Mouse (Mus musculus) lung, postnatal 25 days (tissue): ENCODE measurements around the gene Dpp6.

ENCODE experiments used
- DNase-seq: peaks from one replicate; pipeline ENCODE4 v3.0.0; 2022; ENCODE audit warnings: low spot score

Gene Dpp6

DNA sequence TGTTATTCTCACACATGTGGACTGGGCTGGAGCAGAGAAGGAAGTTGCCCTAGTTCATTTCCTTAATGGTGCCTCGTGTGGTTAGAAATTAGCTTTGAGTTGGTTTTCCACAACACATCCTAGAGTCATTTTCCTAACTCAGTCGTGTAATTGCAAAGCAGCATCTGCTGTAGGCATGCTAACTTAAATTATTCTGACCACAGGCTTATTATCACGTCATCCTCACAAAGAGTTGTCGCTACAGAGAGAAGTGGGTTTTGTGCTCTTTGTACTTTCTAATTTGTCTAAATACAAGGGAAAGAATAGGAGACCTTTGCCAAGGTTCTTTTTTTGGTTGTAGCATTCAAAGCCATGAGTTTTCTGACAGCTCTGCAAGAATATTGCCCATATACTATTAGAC, 469.9 kb downstream of the Dpp6 start:
- DNase-seq, result no peak

DNA sequence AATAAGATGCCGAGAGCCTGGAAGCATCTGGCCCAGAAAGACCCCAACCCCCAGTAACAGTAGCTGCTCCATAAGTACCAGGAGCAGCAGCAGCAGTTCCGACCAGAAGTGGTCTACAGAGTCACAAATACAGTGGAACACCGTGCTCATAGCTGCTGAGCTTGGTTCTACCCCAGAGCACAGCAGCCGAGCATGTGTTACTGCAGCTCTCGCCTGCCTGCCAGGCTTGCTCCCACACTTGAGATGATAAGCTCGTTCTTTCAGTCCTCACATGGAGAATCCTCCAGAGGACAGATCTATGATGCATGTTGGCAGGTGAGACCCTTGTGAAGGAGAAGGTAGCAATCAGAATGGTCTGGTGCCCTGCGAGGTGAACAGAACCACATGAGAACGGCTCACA, 474.4 kb downstream of the Dpp6 start:
- no peak for DNase-seq

DNA sequence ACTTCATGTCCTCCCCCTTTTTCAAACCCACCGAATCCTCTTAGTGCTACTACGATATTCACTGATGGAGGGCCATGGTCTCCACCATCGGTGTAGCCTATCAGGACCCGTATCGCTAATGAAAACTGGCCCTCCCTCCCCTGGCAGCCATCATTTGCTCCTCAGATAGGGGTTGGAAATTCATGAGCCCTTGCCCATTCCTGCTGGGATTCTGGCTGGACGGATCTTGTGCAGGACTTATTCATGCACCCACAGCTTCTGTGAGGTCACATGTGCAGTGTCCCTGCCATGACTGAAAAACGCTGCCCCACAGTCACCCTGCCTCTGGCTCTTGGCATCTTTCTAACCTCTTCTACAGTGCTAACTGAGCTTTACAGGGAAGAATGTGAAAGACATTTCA, 475.2 kb downstream of the Dpp6 start:
- DNase-seq, result no peak

DNA sequence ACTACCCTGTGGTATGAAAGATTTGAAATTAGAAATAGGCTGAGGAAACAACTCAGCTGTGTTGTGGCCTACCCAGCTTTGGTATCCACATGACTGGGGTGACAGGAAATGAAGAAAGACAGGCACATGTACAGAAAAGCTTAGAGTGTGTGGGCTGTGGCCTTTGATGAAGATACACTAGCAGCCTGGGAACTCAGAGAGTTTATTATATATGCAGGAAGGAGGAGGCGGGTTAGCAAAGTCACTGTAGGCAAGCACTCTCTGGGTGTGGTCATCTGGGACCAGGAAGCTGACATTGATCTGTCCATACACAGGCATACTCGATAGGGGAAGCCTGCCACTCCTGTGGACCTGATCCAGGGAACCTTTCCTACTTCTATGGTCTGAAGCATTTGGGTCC, 487.1 kb downstream of the Dpp6 start:
- DNase-seq, result peak; percentile 16

DNA sequence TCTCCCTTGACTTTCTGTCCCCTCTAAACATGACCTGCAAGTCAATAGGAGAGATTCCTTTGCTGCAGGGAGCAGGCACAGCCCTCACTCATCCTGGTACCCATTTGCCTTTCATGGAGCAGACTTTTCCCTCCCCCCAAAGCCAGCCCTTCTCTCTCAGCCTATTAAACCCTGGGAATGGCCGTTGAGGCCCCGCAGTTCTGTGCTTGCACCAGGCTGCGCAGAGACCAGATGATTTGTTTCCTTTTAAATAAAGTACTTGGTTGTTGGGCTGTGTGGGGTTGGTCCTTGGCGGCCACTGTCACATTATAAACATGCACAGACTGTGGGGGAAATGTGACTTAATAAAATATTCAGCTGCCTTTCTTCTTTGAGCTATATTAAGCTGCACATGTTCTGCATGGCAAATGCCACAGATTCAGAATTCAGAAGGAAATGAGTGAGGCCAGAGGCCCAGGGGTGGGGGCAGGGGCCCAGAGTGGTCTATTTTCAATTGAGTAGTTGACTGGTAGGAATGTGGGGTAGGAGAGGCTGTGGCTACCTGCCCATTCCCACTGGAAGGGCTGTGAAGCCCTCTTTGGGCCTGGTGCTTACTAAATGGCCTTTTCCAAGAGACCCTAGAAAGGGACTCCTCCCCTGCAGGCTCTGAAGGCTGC, 489.6 kb downstream of the Dpp6 start:
- no peak for DNase-seq

DNA sequence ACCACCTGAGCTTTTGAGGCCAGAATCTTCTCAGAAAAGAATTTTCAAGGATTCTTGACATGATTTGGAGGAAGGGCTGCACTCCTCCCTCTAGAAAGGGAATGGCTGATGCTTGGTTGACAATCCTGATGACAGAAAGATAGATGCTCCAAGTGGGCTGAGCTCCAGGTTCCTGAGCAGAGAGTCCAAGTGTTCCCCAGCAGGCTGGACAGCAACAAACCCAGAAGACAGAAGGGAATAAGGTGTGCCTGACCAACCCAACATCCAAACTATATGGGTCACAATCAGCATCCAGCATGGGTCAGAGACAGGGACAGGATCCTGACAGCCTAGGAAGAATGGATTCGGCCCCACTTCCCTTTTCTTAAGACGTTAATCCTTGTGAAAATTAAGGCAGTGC, 493.2 kb downstream of the Dpp6 start:
- DNase-seq, result no peak

DNA sequence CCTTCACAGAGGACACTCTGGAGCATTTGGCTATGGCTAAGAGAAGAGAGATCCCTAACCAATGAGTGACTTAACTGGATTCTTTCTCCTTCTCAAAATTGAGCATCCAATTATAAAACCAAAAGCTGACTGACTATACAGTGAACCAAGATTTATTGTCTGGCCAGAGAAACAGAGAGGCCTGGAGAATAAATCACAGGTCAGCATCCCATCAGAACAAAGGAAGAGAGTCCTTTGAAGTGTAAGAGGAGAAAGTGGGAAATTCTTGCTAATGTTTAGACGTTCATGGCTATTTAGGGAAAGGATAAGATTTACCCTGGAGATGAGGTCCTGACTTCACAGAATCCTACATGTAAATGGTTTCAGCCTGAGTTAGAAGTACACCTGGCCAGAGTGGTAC, 499.7 kb downstream of the Dpp6 start:
- DNase-seq, result no peak

DNA sequence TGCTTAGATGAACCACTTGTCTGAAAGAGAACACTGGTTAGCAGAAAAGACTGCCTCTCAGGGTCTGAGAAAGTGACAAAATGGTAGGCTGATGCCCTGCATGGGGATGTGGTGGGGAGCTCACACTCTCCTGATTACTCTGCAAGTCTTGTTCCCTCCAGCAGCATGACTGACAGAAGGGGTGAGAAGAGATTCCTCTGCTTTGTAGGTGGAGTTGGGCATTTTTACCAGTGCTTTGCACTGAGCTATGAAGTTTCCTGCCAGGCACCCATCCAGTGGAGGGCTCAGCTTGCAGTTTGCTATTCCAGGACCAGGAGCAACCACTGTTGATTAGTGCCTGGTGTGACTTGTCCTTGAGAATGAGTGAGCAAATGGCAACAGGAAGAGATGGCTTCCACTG, 500.3 kb downstream of the Dpp6 start:
- DNase-seq, result no peak

DNA sequence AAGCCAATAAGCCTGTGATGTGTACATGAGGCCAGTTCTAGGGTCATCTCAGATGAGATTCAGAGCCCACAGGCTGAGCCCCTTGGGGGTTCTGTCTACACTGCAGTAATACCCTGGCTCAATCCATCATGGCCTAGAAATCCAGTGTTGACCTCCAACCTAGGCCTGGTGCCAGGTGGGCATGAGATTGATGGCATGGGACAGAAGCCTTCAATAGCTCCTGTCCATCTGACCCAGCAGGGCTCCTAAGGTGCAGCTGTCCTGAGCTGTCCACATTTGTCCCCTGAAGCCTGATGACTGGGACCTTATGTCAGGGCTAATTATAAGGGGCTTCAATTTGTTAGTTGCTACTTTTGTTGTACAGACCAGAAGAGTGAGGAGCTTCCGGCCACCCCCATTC, 500.8 kb downstream of the Dpp6 start:
- DNase-seq, result no peak

DNA sequence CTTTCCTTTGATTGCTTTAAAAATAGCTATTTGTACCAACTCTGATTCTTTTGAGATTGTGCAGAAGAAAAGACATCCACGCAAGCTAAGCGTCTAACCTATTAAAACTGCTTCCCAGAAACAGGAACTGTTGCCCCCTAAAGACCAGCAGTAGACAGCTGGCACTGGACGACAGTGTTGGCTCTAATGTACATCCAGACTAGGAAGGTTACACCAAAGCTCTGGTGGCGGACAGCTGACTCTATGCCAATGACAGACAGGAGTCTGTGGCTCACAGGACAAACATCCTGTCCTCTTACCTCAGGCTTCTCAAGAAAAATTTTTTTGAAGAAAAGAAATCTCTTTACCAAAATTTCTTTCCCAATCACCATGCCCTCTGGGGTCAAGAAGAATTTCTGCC, 502.7 kb downstream of the Dpp6 start:
- DNase-seq, result no peak

DNA sequence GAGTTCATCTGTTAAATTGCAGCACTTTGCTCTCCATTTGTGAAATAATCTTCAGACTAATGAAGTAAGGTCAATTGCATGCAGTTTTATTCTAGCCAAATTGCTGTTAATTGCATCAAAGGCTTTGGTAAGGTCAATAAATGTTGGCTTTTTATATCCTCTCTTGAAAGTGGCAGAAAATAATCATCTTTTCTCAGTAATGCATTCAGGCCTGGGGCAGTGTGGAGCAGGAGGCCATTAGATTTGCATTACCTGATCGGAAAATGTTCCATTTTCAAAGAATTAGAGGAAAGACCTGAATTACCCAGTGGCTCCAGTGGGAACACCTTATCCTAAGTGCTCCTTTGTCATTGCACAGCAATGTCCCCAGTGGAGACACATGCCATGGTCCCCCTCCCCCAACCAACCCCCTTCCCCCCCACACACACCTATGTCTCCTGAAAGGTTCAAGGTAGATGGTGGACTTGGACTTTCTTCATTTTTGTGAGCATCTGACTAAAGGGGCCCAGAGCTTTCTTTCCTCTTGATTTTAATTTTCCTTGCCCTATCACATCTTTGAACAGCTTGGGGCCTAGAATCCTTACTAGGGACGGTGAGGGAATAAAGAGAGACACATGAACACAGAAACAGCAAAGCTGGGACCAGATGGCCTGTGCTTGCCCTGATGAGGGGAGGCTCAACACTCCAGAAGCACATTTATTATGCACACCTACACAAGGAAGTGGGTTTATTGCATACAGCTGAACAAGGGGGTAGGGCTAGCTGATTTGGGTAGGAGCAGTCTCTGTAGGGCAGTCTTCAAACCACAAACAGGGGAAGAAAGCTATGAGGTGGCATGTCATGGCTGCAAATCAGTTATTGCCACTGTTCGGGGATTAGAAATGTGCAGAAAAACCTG, 506.1 kb downstream of the Dpp6 start:
- no peak for DNase-seq

DNA sequence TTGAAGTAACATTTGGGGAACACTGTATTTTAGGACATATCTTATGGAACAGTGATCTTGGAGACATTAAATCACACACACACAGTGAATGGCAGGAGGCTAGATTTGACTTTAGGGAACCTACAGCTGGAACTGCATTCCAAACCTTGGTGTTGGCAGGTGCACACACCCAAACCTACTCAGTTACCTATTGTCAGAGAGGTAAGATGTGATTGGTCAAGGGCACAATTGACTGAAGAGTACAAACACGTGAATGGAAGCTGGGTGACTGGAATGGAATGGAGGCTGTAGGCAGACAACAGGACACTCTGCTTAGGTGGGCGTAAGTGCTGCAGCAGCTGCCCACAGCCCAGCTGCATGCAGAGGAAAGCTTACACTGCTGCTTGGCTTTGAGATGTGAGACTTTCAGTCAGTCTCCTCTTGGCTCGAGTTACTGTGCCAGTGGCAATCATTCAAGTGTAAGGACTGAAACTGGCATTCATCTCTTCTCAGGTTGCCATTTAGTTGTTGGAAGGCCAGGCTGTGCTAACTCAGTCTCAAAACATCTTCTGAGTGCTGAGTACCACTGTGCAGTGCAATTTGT, 507.4 kb downstream of the Dpp6 start:
- DNase-seq, result no peak

DNA sequence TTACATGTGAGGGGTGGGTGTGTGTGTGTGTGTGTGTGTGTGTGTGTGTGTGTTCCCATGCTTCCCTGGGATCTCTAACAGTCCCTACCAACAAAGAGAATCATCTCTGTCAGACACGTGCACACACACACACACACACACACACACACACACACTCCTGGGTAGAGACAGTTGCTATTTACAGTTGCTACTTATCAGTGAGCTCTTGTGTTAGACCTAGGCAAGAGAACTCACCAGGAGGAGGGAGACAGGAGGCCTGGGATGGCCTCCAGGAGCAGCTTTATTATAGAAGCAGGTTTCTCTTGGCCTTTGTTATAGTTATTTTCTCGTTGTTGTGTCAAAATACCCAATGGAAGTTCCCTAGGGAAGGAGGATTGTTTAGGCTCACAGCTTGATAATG, 519.7 kb downstream of the Dpp6 start:
- DNase-seq, result no peak

DNA sequence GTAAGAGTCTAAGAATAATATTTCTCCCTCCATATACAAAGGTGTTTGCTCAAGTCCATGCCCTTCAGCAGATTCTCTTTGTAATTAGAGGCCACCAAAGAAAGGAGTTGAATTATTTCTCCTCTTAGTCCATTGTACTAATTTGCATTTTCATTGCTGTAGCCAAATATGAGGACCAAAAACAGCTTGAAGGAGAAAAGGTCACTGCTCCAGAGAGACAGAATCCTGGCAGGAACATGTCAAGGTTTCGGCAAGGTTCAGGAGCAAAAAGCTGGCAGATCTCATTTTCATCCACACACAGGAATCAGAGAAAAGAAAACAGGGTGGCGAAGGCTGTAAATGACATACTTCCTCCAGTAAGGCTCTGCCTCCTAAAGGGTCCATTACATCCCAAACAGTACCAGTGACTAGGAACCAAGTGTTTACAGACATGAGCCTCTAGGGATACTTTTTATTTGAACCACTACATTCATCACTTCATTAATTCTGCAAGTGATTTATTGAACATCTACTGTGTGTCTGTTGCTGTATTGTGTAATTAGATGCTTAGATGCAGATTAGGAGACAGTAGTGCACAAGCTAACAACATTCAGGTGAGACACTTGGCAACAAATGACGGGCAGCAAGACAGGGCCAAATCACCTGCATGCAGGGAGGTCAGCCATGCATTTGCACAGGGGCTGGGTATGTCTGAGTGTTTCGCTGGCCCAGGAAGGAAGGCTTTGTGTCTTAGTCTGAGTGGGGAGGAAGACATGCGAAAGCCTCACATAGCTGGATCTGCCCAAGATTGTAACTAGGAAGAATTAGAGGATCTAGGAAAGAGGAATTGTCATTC, 522.4 kb downstream of the Dpp6 start:
- no peak for DNase-seq

DNA sequence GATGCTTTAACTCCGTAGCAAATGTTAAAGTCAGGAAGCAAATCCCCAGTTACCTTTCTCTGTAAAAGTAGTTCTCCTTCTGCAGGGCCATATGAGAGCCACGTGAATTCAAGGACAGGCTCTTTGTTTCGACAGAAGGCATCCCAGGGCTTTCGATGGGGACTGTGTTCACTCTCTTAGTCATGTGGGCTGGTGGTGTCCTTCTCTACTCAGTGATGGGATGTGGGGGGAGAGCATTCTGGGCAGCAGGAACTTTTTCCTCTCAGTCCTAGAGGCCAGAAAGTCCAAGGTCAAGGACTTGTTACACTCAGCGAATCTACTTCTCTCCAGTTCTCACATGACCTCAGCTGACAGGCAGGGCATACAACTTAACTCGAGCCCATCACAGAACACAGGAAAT, 525.3 kb downstream of the Dpp6 start:
- DNase-seq, result no peak

DNA sequence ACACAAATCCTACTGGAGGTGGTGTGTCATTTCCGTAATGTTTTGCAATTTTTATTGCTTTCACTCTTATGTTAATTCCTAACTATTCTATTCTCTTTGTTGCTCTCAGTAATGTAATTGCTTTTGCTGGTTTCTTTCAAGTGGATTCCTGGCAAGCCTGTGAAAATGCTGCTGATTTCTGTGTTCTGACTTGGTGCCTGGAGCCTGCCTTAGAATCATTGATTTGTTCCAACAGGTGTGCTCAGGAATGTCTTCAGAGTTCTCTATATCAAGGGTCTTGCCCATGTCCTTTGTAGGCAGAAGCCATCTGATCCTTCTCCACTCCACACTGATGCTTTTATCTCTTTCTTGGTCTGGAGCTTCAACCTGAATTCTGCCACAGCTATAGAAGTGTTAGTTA, 526.6 kb downstream of the Dpp6 start:
- no peak for DNase-seq

DNA sequence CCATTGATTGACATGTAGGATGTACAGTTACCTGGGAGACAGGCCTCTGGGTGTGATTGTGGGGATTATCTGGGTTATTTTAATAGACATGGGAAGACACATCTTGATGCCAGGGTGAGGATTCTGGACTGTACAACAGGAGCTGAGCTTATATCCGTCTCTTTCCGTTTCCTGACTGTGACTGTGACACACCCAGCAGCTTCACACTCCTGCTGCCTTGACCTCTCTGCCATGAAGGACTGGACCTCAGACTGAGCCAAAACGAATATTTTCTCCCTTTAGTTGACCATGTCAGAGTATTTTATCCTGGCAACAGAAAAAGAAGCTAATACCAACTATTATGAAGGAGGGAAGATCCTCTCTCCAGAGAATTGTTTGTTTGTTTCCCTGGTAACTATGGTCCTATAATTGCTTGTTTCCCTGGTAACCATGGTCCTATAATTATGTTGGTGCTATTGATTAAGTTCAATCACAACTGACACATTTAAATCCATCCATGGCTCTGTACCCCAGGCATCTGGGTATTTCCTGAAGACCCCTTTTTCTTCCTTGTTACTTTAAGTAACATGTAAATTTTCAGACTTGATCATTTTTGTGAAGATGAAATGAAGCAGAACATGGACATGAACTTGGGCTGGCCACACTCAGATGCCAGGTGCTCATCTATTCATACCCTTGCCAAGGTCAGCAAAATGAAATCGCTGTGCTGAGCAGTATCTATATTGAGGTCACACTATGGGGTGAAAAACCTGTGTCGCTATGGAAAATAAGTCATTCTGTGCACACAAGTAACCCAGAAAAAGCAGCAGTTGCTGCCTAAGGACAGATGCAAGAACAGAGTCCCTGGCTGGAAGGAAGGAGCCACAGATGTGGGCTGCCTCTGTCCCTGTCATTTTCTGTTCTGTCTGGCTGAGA, 531.4 kb downstream of the Dpp6 start:
- DNase-seq, result no peak

DNA sequence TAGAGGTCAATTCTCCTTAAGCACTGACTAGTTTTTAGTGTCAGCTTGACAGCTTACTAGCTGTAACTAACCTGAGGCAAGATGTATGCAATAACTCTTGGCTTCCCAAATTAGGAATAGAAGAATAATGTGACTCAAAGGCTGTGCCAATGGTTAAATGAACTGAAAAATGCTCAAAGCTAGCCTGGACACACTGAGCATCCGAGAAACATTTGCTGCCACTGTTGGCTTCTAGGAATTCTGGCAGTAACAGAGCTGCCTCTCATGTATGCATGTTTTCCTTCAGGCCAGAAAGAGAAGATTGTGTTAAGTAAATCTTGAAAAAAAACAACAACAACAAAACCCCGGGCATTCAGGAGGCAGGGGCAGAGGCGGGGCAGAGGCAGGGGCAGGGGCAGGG, 540.6 kb downstream of the Dpp6 start:
- DNase-seq, result no peak

DNA sequence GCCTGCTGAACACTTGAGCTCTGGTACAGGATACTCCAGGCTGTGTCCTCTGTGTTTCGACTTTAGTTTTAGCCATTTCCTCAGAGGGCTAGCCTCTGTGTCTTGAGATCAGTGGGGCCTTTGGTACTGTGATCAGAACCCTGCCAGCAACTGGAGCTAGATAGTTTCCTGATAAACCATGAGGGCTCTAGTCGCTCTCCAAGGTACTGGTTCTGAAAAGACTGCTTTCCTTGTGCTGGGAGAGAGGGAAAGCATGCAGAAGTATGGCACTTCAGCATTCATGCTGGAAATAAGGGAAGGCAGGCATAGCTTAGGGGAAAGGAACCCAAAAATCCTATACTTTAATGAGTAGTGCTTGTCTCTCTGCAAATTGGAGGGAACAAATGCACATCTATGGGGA, 548.9 kb downstream of the Dpp6 start:
- DNase-seq, result no peak

DNA sequence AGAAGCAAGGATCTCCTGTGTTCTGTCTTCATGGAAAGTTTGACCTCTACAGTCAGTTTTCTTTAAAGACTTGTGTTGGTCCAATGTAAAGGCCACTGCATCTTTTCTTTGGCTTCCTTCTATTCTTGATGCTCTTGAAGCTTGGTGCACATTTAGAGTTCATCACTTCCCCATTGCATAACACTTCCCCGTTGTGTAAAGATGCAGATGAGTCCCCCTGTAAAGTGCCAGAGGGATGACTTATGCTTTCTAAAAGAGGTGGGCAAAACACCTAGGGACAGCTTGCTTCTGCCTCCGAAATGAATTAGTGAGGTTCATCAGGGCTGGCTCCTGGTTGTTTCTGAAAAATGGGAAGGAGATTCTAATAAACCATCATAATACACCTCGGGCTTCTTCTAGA, 553.8 kb downstream of the Dpp6 start:
- DNase-seq, result no peak

DNA sequence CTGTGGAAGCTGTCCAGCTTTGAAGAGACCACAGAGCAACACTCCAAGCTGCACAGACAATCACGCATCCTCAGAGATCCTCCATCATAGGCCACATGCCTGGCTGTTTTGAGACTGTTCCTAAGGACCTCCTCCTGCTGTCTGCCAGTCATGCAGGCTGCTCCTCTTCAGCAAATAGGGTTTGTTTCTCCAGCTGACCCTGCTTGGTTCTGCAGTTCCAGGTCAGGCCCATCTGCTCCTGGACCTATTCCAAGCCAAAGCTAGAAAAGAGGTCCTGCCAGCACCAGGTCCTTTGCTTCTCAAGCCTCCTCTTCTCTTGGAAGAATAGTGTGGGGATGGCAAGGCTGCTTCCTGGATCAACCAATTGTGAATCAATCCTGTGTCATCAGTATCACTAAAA, 556.9 kb downstream of the Dpp6 start:
- no peak for DNase-seq
